Mouse (Mus musculus): ENCODE measurements at regions not wholly inside any gene's neighbourhood (a gene's known extent, or its start where the extent isn't known, plus 50 kb on each side); places are given as distances from the start of the nearest gene placed in this dataset.

DNA sequence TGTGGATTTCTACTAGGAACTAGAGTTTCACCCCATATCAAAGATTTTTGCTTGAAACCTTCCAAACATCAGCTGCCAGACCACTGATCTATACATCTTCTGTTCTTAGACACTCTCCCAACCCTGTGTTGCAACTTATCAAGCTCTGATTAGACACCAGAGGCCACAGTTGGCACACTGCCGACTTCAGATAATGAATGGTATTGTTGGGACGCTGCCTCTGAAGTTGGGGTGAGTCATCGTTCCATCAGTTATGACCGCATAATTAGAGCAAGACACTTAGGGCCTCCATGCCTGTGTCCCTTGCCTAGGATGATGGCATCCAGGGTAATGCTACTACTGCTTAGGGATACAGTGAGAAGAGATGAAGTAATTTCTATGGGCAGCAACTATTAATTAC is 84.3 kb upstream of the Phyhipl start:
- TF ChIP-seq POLR2A (IDR thresholded peaks at IDR 0.05; ENCODE audit: borderline replicate concordance, insufficient read depth, low read length) (no peak), CTCF (IDR thresholded peaks at IDR 0.05; ENCODE audit: borderline replicate concordance, insufficient read depth, low read depth, low read length) (no peak)

Data from cerebellum, adult 2 months (tissue).